Mouse (Mus musculus) brown adipose tissue, adult 24 weeks (tissue): Measurements from ENCODE around the gene Kbtbd6. TPM values are rescaled to one million over a fixed set of nuclear protein-coding genes. Genes with fewer than 3 reads are reported as not detected.

Experiments used
- H3K27ac ChIP-seq: fragments of 200-500 bp; replicated peaks from 2 replicates; pipeline ENCODE4 v1.5.1; 2012; ENCODE audit warnings: low read depth, mild to moderate bottlenecking, low read length
- H3K4me1 ChIP-seq: fragments of 200-500 bp; 2 replicates; pipeline ENCODE4 v1.6.1; 2012; ENCODE audit warnings: low read length, mixed read lengths; ENCODE audit not compliant: control insufficient read depth, insufficient read depth, insufficient read length
- H3K4me3 ChIP-seq: fragments of 200-500 bp; 2 replicates; pipeline ENCODE4 v1.5.1; 2012; ENCODE audit warnings: low read depth, mild to moderate bottlenecking, low read length, moderate library complexity; ENCODE audit not compliant: insufficient read depth
- polyA plus RNA-seq: library from polyadenylated mRNA; stranded (reverse); fragments of >200 nt; gene quantifications from 2 replicates; pipeline ENCODE4 v1.2.4, GENCODE M21; 2012; ENCODE audit not compliant: missing spikeins, insufficient read depth, insufficient read length

Kbtbd6 gene
- polyA plus RNA-seq, 1 experiment = not detected

DNA sequence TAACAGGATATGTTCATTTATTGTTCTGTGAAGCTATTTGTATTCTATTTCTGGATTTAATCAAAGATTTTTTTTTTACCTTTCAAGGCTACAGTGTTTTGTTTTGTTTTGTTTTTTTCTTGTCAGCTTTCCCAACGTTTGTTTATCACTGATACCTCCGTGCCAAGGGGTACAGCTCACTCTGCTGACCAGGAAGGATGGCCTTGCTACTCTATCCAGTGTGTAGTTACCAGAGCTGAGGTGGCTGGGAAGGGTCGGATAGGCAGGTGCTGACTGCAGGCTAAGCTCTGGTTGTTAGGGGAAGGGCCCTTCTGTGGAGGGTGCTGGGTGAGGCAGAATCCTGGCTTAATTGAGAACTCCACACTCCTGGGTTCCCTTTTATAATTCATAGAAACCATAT lies 38.6 kb downstream of the Kbtbd6 start:
- Histone ChIP-seq H3K27ac (peak overlapping the region; percentile 50), H3K4me1 (peaks cover 27% of the 10 kb centered on the region), H3K4me3 (no peak overlapping the region)

DNA sequence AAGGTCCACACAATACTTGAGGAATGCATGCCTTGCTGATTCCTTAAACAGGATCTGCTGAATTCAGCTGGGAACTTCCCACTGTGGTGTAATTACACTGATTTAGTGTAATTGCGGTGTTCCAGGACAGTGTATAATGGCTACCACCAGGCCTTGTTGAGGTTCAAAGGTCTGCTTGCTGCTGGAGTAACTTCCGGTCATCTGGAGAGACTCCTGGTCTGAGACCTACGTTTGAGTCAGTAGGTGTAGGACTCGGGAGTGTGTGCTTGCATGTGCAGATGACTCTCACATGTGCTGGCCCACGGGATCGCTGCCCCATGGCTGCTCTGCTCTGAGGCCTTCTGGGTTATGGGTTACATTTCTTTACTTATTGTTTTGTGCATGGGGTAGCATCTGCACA lies 42.7 kb downstream of the Kbtbd6 start:
- H3K27ac ChIP-seq = no peak overlapping the region
- H3K4me1 ChIP-seq = peaks cover 16% of the 10 kb centered on the region
- H3K4me3 ChIP-seq = no peak overlapping the region

DNA sequence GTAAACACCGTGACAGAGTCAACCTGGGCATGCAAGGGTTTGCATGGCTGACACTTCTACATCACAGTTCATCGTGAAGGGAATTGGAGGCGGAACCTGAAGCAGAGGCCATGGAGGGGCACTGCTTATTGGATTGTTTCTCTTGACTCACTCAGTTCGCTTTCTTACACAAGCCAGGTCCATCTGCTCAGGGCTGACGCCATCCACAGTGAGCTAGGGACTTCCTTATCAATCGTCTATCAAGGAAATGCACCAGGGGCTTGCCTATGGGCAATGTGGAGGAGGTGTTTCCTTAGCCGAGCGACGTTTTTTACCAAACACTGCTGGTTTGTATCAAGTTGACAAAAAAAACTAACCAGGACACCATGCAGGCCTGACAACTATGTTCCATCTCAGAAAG lies 47.7 kb downstream of the Kbtbd6 start:
- H3K4me3 ChIP-seq = no peak overlapping the region
- H3K27ac ChIP-seq = no peak overlapping the region
- H3K4me1 ChIP-seq = peaks cover 18% of the 10 kb centered on the region

DNA sequence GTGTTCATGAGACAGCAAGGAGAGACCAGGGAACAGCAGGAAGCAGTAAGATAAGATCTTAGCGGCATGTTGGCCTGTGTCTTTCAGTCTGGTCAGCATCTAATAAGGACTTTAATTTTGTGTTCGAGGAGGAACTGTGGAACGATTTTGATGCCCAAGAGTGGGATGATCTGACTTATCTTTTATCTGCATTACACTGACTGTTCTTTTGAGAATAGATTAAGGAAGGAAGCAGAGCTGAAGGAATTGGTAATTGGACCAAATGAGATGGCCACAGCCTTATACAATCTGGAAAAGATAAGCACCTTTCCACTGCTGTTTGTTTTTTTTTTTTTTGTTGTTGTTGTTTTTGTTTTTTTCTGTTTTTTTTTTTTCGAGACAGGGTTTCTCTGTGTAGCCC lies 49.1 kb downstream of the Kbtbd6 start:
- Histone ChIP-seq H3K27ac (no peak overlapping the region), H3K4me1 (peaks cover 19% of the 10 kb centered on the region), H3K4me3 (no peak overlapping the region)

DNA sequence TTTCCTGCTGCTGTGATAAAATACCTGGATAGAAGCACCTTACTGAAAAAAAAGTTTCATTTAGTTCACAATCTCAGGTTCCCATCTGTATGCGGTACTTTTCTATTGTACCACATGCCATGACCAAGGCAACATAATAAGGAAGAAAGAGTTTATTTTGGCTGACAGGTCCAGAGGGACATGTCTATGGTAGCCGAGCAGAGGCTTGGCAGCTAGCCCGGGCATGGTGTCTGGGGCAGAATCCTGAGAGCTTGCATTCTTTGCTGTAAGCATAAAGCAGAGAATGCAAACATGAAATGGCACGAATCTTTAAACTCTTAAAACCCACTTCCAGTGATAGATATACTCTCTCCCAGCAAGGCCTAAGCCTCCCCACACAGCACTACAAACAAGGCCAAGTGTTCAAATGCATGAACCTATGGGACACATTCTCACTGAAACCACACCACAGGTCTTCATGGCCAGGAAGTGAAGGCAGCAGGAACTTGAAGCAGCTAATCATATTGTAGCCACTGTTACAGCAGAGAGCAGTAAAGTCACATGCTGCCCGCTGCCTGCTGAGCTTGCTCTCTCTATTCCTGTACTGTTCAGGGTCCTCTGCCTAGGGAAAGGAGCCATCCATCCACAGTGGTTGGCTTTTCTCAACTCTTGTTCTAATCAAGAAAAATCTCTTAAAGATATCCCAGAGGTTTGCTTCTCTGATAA lies 51.9 kb downstream of the Kbtbd6 start:
- peak overlapping the region; percentile 78 for H3K27ac ChIP-seq
- H3K4me3 ChIP-seq = no peak overlapping the region
- peaks cover 25% of the 10 kb centered on the region for H3K4me1 ChIP-seq

Other genes with a start within 250 kb of the Kbtbd6 start
- gene Zfp957, start 204.5 kb upstream of the Kbtbd6 start, polyA plus RNA-seq = not detected in 2 replicates
- gene Rgcc, start 150.2 kb upstream of the Kbtbd6 start, polyA plus RNA-seq = 325 and 446 TPM in 2 replicates
- 10.9 and 12.1 TPM in 2 replicates for gene Naa16, start 61.1 kb upstream of the Kbtbd6 start, polyA plus RNA-seq
- gene Mtrf1, start 54.1 kb upstream of the Kbtbd6 start, polyA plus RNA-seq = 11.9 and 17.8 TPM in 2 replicates
- 2.8 and 3.5 TPM in 2 replicates for gene Kbtbd7, start 25.3 kb upstream of the Kbtbd6 start, polyA plus RNA-seq
- gene Elf1, start 29.4 kb downstream of the Kbtbd6 start, polyA plus RNA-seq = 10.0 and 11.5 TPM in 2 replicates
- gene Wbp4, start 29.7 kb downstream of the Kbtbd6 start, polyA plus RNA-seq = 25.0 and 28.1 TPM in 2 replicates
- 156 and 182 TPM in 2 replicates for gene Sugt1, start 135.9 kb downstream of the Kbtbd6 start, polyA plus RNA-seq
- gene Cnmd, start 210.3 kb downstream of the Kbtbd6 start, polyA plus RNA-seq = not detected in 2 replicates